Mouse (Mus musculus): ENCODE measurements around the gene Cd3e. TPM values are rescaled to one million over a fixed set of nuclear protein-coding genes. Genes with fewer than 3 reads are reported as not detected.

Cd3e gene
- polyA plus RNA-seq, 1 experiment, result 4.8 TPM

DNA sequence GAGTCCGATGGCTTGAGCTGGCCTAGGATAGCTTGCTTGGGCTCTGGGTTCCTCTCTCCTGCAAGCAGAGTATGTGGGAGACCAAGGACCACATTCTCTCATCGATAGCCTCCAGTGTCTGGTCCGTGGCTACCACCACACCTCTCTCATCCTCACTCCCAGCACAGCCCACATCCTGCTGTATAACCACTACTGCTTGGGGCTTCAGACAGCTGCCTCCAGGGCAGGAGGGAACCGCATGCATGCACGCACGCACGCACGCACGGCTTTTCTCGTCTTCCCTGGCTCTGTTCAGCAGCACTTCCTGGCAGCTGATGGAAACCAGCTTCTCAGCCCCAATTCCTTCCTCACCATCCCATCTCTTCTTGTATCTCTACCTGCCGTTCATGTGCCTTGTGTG lies 11.3 kb downstream of the Cd3e start:
- no peak for DNase-seq
- Histone ChIP-seq H3K4me1 (ENCODE audit: control insufficient read depth, insufficient read depth, low read length) (no peaks in the 10 kb centered on the region), H3K4me3 (replicated peaks; ENCODE audit: extremely low read depth, low read depth, low read length) (no peak overlapping the region)
- no peak for TF ChIP-seq POLR2A (IDR thresholded peaks at IDR 0.05; ENCODE audit: borderline replicate concordance, extremely low read depth, low read depth, low read length)
- TF ChIP-seq CTCF (IDR thresholded peaks at IDR 0.05; ENCODE audit: insufficient read depth, low read length), result no peak
- WGBS, result 59% methylated on average over 11 of the region's 11 CpGs

DNA sequence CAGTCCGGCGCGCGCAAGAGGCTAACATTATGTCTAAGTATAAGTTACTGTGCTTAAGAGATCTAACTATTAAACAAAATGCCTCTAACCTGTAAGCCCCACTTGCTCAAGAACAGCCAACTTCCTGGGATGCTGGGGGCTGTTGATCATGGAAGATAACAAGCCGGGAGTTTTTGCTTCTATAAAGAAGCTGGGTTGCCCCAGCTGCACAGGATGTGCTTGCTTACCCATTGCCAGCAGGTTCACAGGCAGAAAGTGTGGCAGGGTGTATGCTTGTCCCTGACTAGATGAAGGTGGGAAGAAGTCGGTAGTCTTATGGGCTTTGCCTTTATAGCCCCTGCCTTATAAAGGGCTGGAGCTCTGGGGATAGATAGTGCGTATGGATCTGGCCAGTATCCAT lies 12.8 kb downstream of the Cd3e start:
- WGBS, result 89% methylated on average over 7 of the region's 7 CpGs
- TF ChIP-seq POLR2A (IDR thresholded peaks at IDR 0.05; ENCODE audit: borderline replicate concordance, extremely low read depth, low read depth, low read length), result no peak
- no peak for TF ChIP-seq CTCF (IDR thresholded peaks at IDR 0.05; ENCODE audit: insufficient read depth, low read length)
- Histone ChIP-seq H3K4me1 (ENCODE audit: control insufficient read depth, insufficient read depth, low read length) (no peaks in the 10 kb centered on the region), H3K4me3 (replicated peaks; ENCODE audit: extremely low read depth, low read depth, low read length) (no peak overlapping the region)
- DNase-seq, result no peak

DNA sequence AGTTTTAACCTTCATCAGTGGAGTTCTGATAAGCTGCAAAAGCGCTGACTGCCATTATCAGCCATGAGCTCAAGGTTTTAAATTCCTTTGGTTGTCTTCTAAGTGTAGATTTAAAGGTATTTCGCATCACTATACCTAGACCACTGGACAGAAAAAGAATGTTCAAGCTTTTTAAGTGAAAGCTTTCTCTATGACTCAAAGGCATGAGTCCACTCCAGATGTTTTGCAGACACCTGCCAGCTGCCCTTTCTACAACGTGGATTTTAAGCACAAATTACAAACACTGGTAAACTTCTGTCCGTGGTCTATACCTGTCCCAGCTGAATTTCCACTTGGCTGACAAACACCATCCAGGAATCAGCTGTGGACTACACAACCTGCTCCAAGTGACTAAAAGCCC lies 14.5 kb downstream of the Cd3e start:
- H3K4me3 ChIP-seq (replicated peaks; ENCODE audit: extremely low read depth, low read depth, low read length), result no peak overlapping the region
- TF ChIP-seq POLR2A (IDR thresholded peaks at IDR 0.05; ENCODE audit: borderline replicate concordance, extremely low read depth, low read depth, low read length) (no peak), CTCF (IDR thresholded peaks at IDR 0.05; ENCODE audit: insufficient read depth, low read length) (no peak)
- DNase-seq, result no peak
- whole genome bisulfite sequencing, result 69% methylated on average over 4 of the region's 4 CpGs
- H3K4me1 ChIP-seq (ENCODE audit: control insufficient read depth, insufficient read depth, low read length), result no peaks in the 10 kb centered on the region

DNA sequence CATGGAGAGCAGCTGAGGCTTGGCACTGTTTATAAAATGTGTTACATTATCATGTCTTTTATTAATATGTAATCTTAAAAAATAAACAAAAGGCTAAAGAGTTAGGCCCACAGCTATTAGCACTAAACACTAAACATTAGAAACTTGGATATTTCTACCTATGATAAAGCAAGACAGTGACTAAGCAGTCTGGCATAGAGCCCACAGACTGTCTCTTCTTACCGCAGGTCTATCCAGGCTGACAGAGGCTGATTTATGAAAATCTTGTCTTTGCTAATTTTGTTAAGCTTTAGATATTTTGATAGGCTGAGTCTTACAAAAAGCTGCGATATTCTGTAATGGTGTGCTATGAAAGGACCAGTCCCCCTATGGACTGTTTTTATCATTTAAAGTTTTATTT lies 16.2 kb downstream of the Cd3e start:
- no peak for DNase-seq
- no peaks in the 10 kb centered on the region for H3K4me1 ChIP-seq (ENCODE audit: control insufficient read depth, insufficient read depth, low read length)
- H3K4me3 ChIP-seq (replicated peaks; ENCODE audit: extremely low read depth, low read depth, low read length), result no peak overlapping the region
- WGBS, result 70% methylated on average over 2 of the region's 2 CpGs
- TF ChIP-seq POLR2A (IDR thresholded peaks at IDR 0.05; ENCODE audit: borderline replicate concordance, extremely low read depth, low read depth, low read length), result no peak
- TF ChIP-seq CTCF (IDR thresholded peaks at IDR 0.05; ENCODE audit: insufficient read depth, low read length), result no peak

DNA sequence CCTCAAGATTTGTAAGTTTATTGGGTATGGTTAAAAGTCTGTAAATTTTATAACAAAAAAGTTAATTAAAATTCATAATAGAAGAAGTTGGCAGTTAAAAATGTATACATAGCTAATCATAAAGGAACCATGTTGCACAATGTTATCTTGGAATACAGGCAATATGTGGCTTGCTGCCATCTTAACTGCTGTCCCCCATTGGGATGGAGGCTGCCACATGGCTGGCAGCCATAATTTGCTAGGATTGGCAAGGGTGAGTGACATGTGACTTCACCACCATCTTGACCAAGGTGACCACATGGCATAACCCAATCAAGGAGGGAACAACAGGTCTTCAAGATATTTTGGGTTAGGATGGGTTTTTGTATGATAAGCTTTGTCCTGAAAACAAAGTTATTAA lies 17.2 kb downstream of the Cd3e start:
- H3K4me3 ChIP-seq (replicated peaks; ENCODE audit: extremely low read depth, low read depth, low read length), result no peak overlapping the region
- DNase-seq, result no peak
- no peaks in the 10 kb centered on the region for H3K4me1 ChIP-seq (ENCODE audit: control insufficient read depth, insufficient read depth, low read length)
- TF ChIP-seq POLR2A (IDR thresholded peaks at IDR 0.05; ENCODE audit: borderline replicate concordance, extremely low read depth, low read depth, low read length), result no peak
- no peak for TF ChIP-seq CTCF (IDR thresholded peaks at IDR 0.05; ENCODE audit: insufficient read depth, low read length)

DNA sequence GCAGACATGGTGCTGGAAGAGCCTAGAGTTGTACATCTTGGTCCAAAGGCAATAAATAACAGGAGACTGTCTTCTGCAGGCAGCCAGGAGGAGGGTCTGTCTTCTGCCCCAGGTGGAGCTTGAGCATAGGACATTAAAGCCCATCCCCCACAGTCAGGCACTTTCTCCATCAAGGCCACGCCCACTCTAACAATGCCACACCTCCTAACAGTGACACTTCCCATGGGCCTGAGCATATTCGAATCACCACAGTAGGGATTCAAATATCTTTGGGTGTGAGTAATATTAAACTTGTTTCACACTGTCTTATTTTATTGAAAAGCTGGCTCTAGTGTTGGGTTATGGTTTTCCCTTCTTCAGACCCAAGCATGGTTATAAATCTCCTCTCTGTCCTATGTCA lies 17.6 kb downstream of the Cd3e start:
- H3K4me3 ChIP-seq (replicated peaks; ENCODE audit: extremely low read depth, low read depth, low read length), result no peak overlapping the region
- TF ChIP-seq CTCF (IDR thresholded peaks at IDR 0.05; ENCODE audit: insufficient read depth, low read length) (no peak), POLR2A (IDR thresholded peaks at IDR 0.05; ENCODE audit: borderline replicate concordance, extremely low read depth, low read depth, low read length) (no peak)
- no peak for DNase-seq
- WGBS, result 74% methylated on average over 2 of the region's 2 CpGs
- H3K4me1 ChIP-seq (ENCODE audit: control insufficient read depth, insufficient read depth, low read length), result no peaks in the 10 kb centered on the region

DNA sequence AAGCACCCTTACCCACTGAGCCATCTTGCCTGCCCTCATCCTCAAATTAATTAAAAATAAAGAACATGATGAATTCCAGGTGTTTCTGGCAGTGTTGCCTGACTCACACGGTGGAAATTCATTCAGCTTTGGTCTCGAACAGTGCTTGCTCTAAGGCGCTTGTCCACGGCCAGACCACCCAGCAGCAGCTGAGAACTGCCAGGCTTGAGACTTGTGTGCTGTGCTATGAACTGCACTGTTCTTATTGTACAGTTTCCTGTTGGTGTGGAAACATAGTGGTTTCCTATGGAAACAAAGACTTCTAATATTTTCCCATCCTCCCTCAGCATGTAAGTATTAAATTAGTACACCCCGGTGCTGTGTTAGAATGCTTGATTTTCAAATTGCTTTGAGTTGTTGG lies 22.5 kb downstream of the Cd3e start:
- Histone ChIP-seq H3K4me1 (ENCODE audit: control insufficient read depth, insufficient read depth, low read length) (no peaks in the 10 kb centered on the region), H3K4me3 (replicated peaks; ENCODE audit: extremely low read depth, low read depth, low read length) (no peak overlapping the region)
- no peak for TF ChIP-seq POLR2A (IDR thresholded peaks at IDR 0.05; ENCODE audit: borderline replicate concordance, extremely low read depth, low read depth, low read length)
- TF ChIP-seq CTCF (IDR thresholded peaks at IDR 0.05; ENCODE audit: insufficient read depth, low read length), result no peak
- no peak for DNase-seq
- WGBS, result 57% methylated on average over 5 of the region's 5 CpGs

DNA sequence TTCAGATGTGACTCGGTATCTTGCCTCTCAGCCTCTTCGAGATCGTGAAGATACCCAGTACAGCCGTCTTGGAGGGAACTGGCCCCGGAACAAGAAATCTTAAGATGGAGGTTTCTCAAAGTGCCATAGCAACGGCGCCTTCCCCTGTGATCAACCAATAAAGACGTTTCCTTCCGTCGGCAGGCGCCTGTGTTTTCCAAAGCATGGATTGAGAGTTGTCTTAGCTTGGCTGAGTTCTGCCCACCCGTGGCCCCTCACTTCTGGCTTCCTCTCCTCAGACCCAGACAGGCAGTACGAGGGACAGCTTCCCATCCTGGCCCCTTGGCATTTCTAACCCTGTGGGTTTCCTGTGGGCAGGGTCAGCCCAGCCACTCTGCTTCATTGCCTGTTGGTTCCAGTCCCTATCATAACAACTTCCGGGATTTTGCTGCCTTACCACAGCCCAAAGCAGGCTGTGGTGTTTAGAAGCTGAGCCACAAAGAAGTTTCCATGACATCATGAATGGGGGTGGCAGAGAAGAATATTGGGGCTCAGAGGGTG lies 23.1 kb downstream of the Cd3e start:
- Histone ChIP-seq H3K4me1 (ENCODE audit: control insufficient read depth, insufficient read depth, low read length) (no peaks in the 10 kb centered on the region), H3K4me3 (replicated peaks; ENCODE audit: extremely low read depth, low read depth, low read length) (peak overlapping the region; percentile 20)
- peak; percentile 7 for DNase-seq
- TF ChIP-seq CTCF (IDR thresholded peaks at IDR 0.05; ENCODE audit: insufficient read depth, low read length) (no peak), POLR2A (IDR thresholded peaks at IDR 0.05; ENCODE audit: borderline replicate concordance, extremely low read depth, low read depth, low read length) (peak; percentile 29; the same call in 1 of the 2 replicates)
- WGBS, result 45% methylated on average over 14 of the region's 14 CpGs

DNA sequence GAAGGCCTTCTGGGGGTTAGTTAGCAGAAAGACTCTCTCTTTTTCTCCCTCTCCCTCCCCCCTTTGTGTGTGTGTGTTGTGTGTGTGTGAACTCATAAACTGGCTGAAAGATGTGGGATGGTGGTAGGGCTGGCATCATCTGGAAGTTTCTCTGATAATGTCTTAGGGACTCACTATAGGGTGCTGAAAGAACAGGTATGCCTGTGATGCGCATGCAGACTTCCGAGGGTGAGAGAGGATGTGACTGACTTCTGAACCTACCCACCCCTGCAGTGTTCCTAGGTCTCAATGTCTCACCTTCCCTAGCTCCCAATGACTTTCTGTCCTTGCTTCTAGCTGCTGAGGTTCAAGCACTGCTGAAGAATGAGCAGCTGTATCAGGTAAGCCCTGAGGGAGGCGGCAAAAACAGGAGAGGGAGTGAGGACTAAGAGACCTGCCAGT lies 23.7 kb downstream of the Cd3e start:
- DNase-seq, result no peak
- 70% methylated on average over 3 of the region's 3 CpGs for WGBS
- no peaks in the 10 kb centered on the region for H3K4me1 ChIP-seq (ENCODE audit: control insufficient read depth, insufficient read depth, low read length)
- H3K4me3 ChIP-seq (replicated peaks; ENCODE audit: extremely low read depth, low read depth, low read length), result no peak overlapping the region
- no peak for TF ChIP-seq CTCF (IDR thresholded peaks at IDR 0.05; ENCODE audit: insufficient read depth, low read length)
- TF ChIP-seq POLR2A (IDR thresholded peaks at IDR 0.05; ENCODE audit: borderline replicate concordance, extremely low read depth, low read depth, low read length), result no peak

DNA sequence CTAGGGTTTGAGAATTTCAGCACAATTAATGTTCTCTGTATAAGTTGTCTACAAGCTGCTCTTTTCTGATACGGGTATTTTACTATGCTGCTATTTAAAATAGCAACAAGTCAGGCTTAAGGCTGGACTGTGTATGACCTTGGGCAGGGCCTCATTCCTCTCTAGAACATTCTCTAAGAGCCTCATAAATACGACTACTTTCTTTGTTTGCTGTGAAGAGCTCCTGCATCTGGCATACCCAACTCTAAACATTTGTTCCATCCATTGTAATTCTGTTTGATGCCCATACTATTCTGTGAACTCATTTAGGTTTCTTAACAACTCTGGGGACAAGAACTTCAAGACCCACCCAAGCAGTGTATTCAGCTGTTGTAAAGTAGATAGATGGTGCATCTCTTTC lies 26.4 kb downstream of the Cd3e start:
- no peak for DNase-seq
- no peak overlapping the region for H3K4me3 ChIP-seq (replicated peaks; ENCODE audit: extremely low read depth, low read depth, low read length)
- WGBS, result 66% methylated on average over 2 of the region's 2 CpGs
- no peaks in the 10 kb centered on the region for H3K4me1 ChIP-seq (ENCODE audit: control insufficient read depth, insufficient read depth, low read length)
- TF ChIP-seq CTCF (IDR thresholded peaks at IDR 0.05; ENCODE audit: insufficient read depth, low read length), result no peak
- TF ChIP-seq POLR2A (IDR thresholded peaks at IDR 0.05; ENCODE audit: borderline replicate concordance, extremely low read depth, low read depth, low read length), result no peak
